Mouse (Mus musculus) midbrain, embryonic 15.5 days (tissue): ENCODE measurements at regions not wholly inside any gene's neighbourhood (a gene's known extent, or its start where the extent isn't known, plus 50 kb on each side); places are given as distances from the start of the nearest gene placed in this dataset.

ENCODE experiments used
- ATAC-seq: fragments of 200-750 bp; cut with Nextera tagmentation; replicated peaks from 2 replicates; pipeline ENCODE4 v1.8.0; 2017; ENCODE audit warnings: moderate TSS enrichment
- H3K27ac ChIP-seq: fragments of 300-500 bp; sonication (generic); 2 replicates; pipeline ENCODE4 v1.5.1; 2015; ENCODE audit warnings: mild to moderate bottlenecking, inconsistent platforms
- H3K27me3 ChIP-seq: fragments of 300-500 bp; sonication (generic); replicated peaks from 2 replicates; pipeline ENCODE4 v1.6.1; 2015; ENCODE audit warnings: inconsistent platforms
- H3K36me3 ChIP-seq: fragments of 300-500 bp; sonication (generic); replicated peaks from 2 replicates; pipeline ENCODE4 v1.6.1; 2015; ENCODE audit warnings: inconsistent platforms
- H3K4me1 ChIP-seq: fragments of 300-500 bp; sonication (generic); 2 replicates; pipeline ENCODE4 v1.6.1; 2015; ENCODE audit warnings: inconsistent platforms
- H3K4me2 ChIP-seq: fragments of 300-500 bp; sonication (generic); 2 replicates; pipeline ENCODE4 v1.6.1; 2015; ENCODE audit warnings: inconsistent platforms, mild to moderate bottlenecking, moderate library complexity
- H3K4me3 ChIP-seq: fragments of 300-500 bp; sonication (generic); 2 replicates; pipeline ENCODE4 v1.5.1; 2015; ENCODE audit warnings: mild to moderate bottlenecking, inconsistent platforms
- H3K9ac ChIP-seq: fragments of 300-500 bp; sonication (generic); 2 replicates; pipeline ENCODE4 v1.6.1; 2015; ENCODE audit warnings: mild to moderate bottlenecking, inconsistent platforms
- H3K9me3 ChIP-seq: fragments of 300-500 bp; sonication (generic); 2 replicates; pipeline ENCODE4 v1.6.1; 2016; ENCODE audit warnings: inconsistent platforms
- WGBS: fragments of 180-500 bp; shearing (Covaris S2); methylation state at CpG from one replicate; pipeline ENCODE4 v1.1.7; 2015; ENCODE audit warnings: mixed read lengths; 5-methylcytosine and 5-hydroxymethylcytosine counted together

DNA sequence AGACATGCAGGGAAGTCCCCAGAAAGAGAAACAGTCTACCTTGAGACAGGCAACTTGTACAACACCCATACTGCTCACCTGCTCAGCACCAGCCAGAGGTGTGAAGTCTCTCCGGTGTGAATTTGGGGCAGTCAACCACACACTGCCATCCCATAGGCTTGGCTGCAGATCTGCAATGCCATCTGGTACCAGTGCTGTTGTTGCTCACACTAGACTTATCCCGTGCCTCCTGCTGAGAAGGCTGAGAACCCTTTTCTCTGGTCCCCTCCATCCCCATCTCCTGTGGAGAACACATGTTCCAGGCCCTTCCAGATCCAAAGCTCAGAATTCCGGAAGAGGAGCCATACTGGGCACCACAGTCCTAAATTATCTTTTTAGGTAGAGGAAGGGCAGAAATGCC lies 71.3 kb downstream of the Ets2 start:
- H3K4me2 ChIP-seq: no peak overlapping the region
- no peak overlapping the region for H3K9ac ChIP-seq
- H3K27ac ChIP-seq: no peak overlapping the region
- H3K4me1 ChIP-seq: no peaks in the 10 kb centered on the region
- no peak for ATAC-seq
- H3K9me3 ChIP-seq: no peaks in the 10 kb centered on the region
- WGBS: 76% methylated on average over 3 of the region's 3 CpGs
- H3K4me3 ChIP-seq: no peak overlapping the region
- no peaks in the 10 kb centered on the region for H3K27me3 ChIP-seq
- no peaks in the 10 kb centered on the region for H3K36me3 ChIP-seq
